Mouse (Mus musculus) CD4-positive, CD25-positive, alpha-beta regulatory T cell, adult 4 months (primary cell): ENCODE data around the gene Ifngr1. TPM values are rescaled to one million over a fixed set of nuclear protein-coding genes. Genes with fewer than 3 reads are reported as not detected.
A peak's percentile ranks its signal among the peaks of the same experiment; 100 is the strongest.
"Not testable (repeated sequence)": the region's sequence is repeated elsewhere in the genome, so short reads cannot be mapped to it uniquely, and the experiment has no call there.

Experiments
- ATAC-seq: one replicate; pipeline ENCODE4 v1.8.0; 2017
- polyA plus RNA-seq, 2 experiments: library from polyadenylated mRNA; unstranded; fragments of 100-300 nt; shearing (Covaris generic); gene quantifications; one replicate each; pipeline ENCODE4 v1.2.1; 2017

Gene Ifngr1
- polyA plus RNA-seq, 2 experiments from 2014 or later, result 424 to 434 TPM

DNA sequence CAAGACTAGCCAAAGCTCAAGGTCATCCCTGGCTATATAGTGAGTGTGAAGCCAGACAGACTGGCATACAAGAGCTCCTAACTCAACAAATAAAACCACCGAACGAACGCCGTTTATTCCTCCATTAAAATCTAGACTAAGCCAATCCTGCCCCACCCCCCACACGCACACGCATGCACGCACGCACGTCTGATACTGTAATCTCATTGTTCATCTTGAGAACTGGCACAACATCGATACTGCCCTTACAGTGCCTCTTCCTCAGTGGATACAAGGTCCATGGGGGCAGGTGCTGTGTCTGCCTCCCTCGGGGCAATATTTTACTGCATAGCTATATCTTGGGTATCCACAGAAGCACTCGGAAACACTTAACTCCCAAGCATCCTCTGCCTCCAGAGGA, 2.1 kb upstream of the Ifngr1 start:
- no peak for ATAC-seq

DNA sequence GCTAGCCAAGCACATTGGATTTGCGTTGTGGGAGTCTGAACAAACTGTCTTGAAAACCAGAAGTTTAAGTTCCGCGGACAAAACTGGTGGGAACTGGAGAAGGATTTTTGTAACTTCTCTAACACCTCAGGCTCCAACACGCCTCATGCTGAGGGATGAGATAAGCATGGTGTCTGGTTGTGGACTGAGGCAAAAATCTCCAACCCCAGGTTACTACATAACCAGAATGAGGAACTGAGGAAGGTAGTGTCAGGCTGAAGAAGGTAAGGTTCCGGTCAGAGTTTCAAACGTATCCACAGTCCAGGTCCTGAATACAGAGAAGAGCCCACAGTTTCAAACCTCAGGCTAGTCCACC, 486 bp upstream of the Ifngr1 start:
- no peak for ATAC-seq

DNA sequence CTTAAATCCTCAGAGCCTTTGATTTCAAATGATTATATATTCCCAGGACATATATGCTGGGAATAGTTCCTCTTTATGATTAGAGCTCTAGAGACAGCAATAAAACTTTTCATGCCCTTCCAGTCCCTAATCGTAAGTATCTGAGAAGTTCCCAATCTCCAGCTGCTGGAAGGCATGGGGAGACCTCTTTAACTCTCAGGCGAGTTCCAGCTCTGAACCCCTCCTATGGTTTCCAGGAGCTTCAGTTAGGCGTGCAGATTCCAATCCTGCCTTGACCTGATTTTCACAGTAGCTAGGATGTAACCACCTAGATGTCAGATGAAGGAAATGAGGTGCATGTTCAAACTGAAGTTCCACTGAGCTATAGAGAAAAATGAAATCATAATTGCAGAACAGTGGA, 807 bp downstream of the Ifngr1 start:
- no peak for ATAC-seq

DNA sequence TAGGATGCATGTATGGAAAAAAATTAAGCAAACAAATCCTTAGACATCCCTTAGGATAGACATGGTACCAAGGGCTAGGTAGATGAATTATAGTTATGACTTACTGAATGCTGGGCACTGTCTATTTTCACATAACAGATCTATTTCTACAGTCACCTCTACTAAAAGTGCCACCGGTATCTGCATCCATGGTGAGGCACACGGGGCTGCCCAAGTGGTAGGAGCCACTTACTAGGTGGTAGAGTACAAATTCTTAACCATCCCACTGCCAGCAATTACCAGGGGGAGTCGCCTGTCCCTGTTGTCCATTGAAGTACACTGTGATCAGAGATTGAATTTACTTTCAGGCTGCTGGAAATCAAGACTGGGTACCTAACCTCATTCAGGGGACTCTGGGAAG, 1.5 kb downstream of the Ifngr1 start:
- ATAC-seq, result no peak

DNA sequence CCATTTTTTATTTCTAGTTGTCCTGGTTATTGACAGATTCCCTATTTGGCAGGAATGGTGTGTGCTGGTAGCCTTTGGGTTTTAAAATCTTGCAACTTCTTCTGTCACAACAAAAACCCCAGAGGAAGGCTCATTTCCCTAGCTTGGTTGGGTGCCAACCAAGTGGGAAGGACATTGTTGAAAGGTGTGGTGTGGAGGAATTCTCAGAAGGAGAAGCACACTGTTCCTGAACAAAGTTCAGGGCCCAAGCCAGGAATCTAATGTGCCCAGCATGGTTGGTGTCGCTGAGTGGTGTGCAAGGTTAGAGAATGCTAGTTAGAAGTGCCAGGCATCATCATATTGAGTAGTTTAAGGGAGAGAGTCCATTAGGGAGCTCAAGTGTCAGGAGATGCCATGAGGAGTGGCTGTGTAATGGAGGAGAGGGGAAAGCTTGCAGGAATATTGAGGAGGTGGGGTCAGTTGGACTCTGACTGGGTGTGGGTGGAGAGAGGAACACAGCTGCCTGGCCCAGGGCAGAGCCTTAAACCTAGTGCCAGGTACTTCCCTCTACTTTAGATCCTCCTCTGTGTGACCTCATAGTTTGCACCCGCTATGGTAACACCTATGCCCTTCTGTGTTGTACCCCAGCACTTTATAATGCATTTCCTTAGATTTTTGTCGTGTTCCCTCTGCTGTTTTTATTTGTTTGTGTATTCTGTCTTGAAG, 2.6 kb downstream of the Ifngr1 start:
- no peak for ATAC-seq

DNA sequence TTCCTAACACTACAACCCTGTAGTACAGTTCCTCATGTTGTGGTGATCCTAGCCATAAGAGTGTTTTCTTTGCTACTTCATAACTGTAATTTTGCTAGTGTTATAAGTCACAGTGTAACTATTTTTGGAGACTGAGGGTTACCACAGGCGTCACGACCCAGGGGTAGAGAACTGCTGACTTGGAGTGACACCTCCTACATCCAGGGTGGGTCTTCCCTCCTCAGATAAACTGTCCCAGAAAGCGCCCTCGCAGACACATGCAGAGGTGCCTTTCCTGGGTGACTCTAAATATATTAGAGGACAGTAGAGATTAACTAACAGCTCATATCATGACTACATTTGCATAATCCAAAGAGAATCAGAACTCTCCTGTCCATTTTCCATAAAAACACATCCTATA, 5.1 kb downstream of the Ifngr1 start:
- ATAC-seq, result no peak

DNA sequence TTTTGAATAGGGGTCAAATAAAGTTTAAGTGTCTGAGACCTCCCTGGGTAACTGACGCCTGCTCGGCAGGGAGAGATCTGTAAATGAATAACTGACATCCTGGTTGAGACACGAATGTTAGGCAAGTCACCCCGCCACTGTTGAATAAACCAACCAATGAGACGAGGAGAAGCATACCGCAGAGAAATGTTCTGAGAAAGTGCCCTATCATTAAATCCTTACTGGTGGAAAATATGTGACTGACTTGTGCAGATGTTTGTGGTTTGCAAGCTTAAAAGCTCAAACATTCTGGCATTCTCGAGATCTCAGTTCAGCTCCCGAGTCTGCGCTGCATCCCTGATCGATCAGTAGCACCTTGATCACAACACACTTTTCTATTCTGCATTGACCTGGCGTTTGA, 6.3 kb downstream of the Ifngr1 start:
- peak; percentile 84 for ATAC-seq

DNA sequence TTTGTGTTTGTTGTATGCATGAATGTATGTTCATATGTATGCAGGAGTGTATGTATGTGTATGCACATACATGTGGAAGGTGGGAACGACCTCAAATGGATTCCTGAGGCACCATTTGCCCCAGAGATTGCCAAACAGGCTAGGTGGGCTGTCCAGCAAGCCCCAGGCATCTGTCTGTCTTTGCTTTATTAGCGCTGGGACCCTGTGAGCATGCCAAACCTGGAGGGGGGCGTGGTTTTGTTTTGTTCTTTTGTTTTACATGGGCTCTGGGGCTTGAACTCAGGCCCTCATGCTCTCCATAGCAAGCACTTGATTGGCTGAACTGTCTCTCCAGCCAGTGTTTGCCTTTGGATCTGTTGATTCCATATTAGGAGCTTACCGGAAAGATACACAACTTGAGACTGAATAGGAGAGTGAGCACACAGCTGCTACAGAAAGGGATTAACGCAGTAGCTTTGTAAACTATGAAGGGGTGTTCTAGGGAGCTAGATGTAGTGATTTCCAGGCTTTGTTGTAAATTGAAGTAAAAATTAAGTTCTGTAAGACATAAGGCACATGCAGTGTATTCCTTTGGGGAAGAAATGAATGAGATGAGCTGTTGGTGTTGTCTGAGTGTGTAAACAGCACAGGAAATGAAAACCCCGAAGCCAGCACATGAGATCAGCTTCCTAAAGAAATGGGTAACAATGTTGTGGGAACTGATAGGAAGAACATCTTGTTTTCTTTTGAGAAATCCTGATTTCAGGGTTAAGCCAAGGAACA, 7.8 kb downstream of the Ifngr1 start:
- ATAC-seq, result no peak

DNA sequence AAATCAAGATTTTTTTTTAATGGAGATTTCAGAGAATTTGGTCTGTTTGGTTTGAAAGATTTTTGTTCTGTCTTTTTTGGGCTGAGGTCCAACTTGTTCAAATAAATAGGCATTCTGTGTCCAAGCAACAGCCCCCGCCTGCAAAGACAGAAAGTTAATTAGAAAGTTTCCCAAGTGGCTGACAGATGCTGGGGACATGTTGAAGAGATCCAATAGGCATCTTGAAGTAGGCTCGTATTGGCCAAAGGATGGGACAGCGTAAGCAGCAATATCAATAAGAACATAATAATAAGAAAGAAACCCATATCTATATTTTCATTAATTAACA, 8.3 kb downstream of the Ifngr1 start:
- no peak for ATAC-seq

DNA sequence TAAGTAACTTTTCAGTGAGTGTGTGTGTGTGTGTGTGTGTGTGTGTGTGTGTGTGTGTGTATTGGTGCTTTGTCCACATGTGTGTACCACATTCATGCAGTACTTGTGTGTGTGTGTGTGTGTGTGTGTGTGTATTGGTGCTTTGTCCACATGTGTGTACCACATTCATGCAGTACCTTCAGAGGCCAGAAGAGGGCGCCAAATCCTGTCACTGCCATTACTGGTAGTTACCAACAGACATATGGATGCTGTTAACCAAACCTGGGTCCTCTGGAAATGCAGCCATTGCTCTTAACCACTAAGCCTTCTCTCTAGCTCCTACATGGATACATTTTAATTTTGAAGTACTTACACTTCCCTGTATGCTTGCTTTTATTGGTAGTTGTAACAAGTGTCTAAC, 9.8 kb downstream of the Ifngr1 start:
- not testable (repeated sequence) for ATAC-seq

DNA sequence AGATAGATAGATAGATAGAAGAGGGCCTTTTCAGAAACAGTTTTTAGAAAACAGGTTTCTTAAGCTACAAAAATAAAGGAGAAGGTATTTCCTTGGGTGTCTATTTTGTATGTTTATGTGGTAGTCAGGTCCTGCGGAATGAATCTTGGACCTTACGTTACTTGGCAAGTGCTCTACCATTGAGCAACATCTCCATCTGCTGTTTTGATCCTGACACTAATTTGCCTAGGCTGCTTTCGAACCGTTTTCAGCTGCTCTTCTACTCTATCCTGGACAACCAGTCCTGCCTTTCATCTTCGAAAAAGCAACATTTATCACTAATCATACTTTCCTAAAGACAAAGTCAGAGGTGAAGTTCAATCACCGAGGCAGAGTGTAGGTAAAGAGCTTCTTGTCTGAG, 11.5 kb downstream of the Ifngr1 start:
- no peak for ATAC-seq

DNA sequence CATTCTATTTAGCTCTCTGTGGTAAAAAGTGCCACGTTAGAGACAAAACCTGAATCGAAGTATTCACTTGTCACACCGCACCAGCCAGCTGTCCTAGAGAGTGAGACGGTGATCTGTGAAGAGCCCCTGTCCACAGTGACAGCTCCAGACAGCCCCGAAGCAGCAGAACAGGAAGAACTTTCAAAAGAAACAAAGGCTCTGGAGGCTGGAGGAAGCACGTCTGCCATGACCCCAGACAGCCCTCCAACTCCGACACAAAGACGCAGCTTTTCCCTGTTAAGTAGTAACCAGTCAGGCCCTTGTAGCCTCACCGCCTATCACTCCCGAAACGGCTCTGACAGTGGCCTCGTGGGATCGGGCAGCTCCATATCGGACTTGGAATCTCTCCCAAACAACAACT, 17.4 kb downstream of the Ifngr1 start:
- no peak for ATAC-seq

DNA sequence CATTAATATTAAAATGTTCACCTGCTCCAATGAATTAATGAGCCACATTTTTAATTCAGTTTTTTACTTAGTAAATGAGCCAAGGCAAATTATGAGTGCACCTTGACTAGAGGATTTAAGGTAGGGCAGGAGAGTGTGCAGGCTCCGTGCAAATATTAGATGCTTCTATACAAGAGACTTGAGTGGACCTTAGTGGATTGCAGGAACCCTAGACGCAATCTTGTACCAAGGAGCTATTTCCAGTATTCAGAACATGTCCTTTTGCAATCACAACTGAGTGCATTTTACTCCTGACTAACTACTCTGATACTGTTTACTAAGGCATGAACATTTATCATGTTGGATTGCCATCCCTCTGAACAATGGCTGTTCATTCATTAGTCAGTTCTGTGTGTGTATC, 19.9 kb downstream of the Ifngr1 start:
- ATAC-seq, result no peak

DNA sequence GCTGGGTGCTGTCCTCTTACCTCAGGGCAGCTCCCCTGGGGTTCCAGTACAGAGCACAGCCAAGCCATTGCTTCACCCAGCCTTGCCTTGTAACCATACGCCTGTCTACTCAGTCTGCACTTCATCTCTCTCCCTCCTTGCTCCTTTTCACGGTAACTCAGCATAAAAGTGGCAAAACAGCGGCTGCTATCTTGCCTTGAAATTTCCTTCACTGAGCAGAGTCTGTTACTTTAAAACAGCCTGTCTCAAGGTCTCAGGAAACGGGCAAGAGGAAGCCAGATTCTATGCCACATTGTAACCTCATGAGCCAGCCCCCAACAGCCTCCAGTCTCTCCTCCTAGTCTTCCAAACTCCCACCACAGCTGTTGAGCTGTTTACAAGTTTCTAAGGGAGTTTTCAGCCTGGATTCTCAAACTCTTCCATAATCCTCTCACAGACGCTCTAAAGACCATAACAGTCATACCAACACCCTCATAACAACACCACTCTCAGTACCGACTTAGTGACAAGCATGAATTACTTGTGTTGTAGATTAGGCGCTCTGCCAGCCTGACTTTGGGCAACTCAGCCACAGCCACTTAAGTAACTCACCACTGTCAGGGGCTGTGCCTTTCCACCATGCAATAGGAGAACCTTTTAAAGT, 21.5 kb downstream of the Ifngr1 start:
- peak; percentile 27 for ATAC-seq

DNA sequence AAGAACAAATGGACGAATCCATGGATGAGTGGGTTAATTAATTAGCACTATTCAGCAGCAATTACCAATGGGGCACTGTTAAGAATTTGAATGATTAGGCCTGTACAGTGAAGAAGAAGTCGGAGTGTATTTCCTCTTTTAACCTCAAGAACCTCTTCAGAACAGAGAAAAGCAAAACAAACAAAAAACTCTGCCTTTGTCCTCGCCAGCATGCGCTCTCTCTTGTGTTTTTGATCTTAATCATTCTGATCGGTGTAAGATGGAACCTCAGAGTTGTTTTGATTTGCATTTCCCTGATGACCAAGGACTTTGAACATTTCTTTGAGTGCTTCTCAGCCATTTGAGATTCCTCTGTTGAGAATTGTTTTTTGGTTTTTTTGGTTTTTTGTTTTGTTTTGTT, 28.0 kb downstream of the Ifngr1 start:
- peak; percentile 73 for ATAC-seq

DNA sequence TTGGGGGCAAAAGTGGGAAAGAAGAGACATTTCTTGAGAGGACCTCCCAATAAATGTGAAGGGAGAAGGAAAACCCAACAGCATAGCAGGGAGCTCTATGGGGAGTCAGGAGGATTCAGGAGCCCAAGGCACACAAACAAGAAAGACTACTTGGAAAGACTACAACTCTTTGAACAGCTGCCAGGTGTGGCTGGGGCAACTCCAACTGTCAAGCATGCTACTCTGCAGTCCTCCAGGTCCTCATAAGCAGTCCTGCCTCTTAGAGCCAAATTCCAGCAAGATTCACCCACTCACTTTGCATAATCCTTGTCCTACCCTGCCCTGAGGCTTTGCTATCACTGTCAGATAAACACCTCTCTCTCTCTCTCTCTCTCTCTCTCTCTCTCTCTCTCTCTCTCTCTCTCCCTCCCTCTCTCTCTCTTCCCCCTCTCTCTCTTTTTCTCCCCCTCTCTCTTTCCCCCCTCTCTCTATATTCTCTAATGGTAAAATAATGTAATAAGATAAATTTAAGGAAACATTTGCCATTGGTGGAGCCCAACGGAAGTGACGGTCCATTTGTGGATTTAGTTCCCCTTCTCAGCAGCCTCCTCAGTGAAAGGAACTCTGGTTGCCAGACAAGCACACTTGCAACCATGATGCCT, 29.8 kb downstream of the Ifngr1 start, which contains the start of gene Il22ra2:
Gene Il22ra2, plus strand, starts transcription at position 591 of the 641 bp plus-strand sequence.
- ATAC-seq, result no peak

DNA sequence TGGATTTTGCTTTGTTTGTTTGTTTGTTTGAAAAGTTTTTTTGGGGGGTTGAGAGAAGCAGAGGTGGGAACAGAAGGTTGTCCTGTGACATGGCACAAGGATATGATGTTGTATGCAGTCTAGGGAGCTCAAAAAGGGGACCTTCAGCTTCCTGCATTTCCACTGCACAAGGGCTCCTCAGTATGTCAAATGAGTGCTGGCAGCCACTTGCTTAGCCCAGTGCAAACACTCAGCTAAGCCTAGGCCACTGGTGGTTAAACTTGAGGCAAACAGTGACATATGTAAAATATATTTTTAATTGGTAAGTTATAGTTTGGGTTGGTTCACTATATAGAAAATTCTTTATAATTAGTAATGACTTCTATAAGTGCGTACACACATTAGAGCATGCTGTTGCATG, 32.9 kb downstream of the Ifngr1 start:
- no peak for ATAC-seq

DNA sequence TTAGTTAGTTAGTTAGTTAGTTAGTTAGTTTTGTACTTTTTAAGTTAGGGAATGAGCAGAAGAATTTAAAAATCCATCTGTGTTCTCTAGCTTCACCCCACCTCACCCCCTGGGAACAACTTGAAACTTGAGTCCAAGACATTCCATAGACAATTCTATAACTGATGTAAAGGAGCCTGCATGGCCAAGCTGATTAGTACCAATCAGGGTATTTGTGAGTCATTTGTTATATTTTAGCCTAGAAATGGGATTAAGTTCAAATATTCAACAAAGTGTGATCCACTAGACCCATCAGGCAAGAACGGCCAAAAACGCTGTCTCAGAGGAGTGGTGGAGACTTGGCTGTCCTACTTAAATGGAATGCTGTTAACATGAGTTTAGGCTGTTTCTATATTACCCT, 35.6 kb downstream of the Ifngr1 start:
- no peak for ATAC-seq

DNA sequence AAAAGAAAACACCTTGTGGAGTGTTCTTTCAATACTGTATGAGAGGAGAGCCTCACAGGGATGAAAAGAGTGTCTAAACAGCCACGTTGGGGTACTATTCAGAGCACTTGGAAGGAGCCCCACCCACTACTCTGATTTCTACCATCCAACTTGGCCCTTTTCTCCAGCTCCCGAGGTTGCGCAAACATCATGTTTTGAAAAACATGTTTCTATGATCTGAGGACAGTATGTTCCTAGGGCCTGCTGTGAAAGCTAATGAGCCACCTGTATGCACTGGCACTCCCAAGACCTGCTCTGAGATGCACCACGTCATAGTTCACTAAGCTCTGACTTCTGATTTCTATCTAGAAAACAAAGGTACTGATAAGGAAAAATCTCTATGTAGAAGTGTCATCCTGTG, 36.0 kb downstream of the Ifngr1 start:
- no peak for ATAC-seq

DNA sequence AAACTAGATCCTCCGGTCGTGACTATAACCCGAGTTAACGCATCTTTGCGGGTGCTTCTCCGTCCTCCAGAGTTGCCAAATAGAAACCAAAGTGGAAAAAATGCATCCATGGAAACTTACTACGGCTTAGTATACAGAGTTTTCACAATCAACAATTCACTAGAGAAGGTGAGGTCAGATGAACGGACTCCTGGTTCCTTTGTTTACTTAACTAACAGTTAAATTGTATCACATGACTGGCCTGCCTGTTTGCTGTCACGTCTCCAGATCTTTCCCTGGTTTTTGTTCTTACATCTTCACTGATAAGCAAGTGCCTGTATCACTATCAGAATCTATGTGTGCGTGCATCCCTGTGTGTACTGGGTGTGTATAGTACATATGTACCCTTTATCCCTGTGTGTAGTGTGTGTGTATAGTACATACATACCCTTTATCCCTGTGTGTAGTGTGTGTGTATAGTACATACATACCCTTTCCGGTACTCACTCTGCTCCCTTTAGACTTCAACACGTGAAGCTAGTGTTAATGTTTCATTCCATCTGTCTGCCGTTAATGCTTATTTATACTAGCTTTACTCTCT, 40.0 kb downstream of the Ifngr1 start:
- no peak for ATAC-seq

DNA sequence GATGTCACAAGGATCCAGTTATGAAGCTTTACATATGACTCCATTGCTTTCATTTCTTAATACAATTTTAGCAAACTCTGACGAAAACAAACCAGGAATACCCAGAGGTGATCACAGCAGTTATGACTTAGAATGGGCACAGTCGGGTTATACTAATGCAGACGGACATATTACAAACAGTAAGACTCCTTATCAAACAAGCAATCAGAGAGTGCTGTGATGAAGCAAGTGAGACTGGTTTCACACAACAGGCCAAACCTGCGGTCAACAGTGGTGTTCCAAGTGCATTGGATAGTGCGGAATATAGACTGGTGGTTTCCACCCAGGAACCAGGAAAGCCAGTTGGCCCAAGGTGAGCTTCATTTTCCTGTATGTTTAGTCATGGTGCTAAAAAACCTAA, 47.1 kb downstream of the Ifngr1 start:
- ATAC-seq, result no peak

DNA sequence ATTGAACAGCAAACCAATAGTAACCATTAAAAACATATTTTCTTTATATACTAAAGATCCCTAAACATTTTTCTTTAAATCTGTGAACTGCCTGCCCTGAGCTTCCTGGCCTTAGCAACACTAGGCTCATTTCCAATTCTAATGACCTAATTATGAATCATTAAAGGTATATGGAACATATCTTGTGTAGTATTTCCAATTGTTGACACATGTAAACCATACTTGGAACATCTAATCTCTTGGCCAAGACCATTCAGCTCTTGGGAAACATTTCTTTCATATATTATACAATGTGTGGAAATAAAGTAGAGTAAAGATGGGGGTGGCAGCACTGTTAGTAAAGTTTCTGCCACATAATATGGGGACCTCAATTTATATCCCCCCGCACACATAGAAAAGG, 47.9 kb downstream of the Ifngr1 start:
- ATAC-seq, result no peak

DNA sequence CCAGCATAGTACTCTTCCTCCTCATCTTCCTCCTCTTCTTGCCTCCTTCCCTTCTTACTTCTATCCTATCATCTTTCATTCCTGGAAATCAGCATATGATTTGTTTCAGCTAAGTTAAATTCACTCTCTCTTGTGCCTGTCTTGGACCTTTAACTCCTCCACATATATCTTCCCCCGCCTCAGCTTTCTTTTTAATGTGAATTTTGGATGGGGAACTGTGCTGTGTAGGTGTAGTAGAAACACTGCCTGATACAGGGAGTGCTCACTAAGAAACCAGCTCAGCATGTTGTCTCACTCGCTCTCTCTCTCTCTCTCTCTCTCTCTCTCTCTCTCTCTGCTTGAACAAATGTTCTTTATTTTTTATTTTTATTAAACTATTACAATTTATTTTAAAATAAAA, 53.4 kb downstream of the Ifngr1 start:
- no peak for ATAC-seq
